Mouse (Mus musculus) kidney, embryonic 14.5 days (tissue): Measurements from ENCODE around the gene Dhx36. TPM values are rescaled to one million over a fixed set of nuclear protein-coding genes. Genes with fewer than 3 reads are reported as not detected.
A peak's percentile ranks its signal among the peaks of the same experiment; 100 is the strongest.

Source experiments
- ATAC-seq: fragments of 200-750 bp; cut with Nextera tagmentation; 2 replicates; pipeline ENCODE4 v1.8.0; 2017; ENCODE audit warnings: moderate number of reproducible peaks, mild to moderate bottlenecking, moderate TSS enrichment, moderate library complexity; ENCODE audit not compliant: low FRiP score, low TSS enrichment
- H3K27ac ChIP-seq: fragments of 300-500 bp; sonication (generic); 2 replicates; pipeline ENCODE4 v1.5.1; 2014; ENCODE audit warnings: low read depth, mild to moderate bottlenecking, low read length, moderate library complexity, mixed read lengths
- H3K27me3 ChIP-seq: fragments of 300-500 bp; sonication (generic); 2 replicates; pipeline ENCODE4 v1.6.1; 2014; ENCODE audit warnings: mild to moderate bottlenecking, low read length; ENCODE audit not compliant: control insufficient read depth, insufficient read depth
- H3K36me3 ChIP-seq: fragments of 300-500 bp; sonication (generic); 2 replicates; pipeline ENCODE4 v1.6.1; 2014; ENCODE audit warnings: low read length, mixed read lengths; ENCODE audit not compliant: control insufficient read depth, insufficient read depth
- H3K4me1 ChIP-seq: fragments of 300-500 bp; sonication (generic); 2 replicates; pipeline ENCODE4 v1.6.1; 2014; ENCODE audit warnings: low read length, mixed read lengths; ENCODE audit not compliant: control insufficient read depth, insufficient read depth
- H3K4me2 ChIP-seq: fragments of 300-500 bp; sonication (generic); replicated peaks from 2 replicates; pipeline ENCODE4 v1.6.1; 2014; ENCODE audit warnings: low read depth, mild to moderate bottlenecking, low read length
- H3K4me3 ChIP-seq: fragments of 300-500 bp; sonication (generic); 2 replicates; pipeline ENCODE4 v1.5.1; 2014; ENCODE audit warnings: mild to moderate bottlenecking, low read length
- H3K9ac ChIP-seq: fragments of 300-500 bp; sonication (generic); 2 replicates; pipeline ENCODE4 v1.6.1; 2014; ENCODE audit warnings: low read depth, mild to moderate bottlenecking, low read length, moderate library complexity
- H3K9me3 ChIP-seq: fragments of 300-500 bp; sonication (generic); 2 replicates; pipeline ENCODE4 v1.6.1; 2016; ENCODE audit warnings: low read length; ENCODE audit not compliant: control insufficient read depth
- WGBS: fragments of 180-500 bp; shearing (Covaris S2); extraction: QIAGEN DNeasy Blood & Tissue Kit; methylation state at CpG from one replicate; pipeline ENCODE4 v1.1.7; 2014; 5-methylcytosine and 5-hydroxymethylcytosine counted together
- polyA plus RNA-seq: library from polyadenylated mRNA; unstranded; fragments of >200 nt; fragmentation: Nextera tagmentation; extraction: Ambion mirVana; gene quantifications from 2 replicates; pipeline ENCODE4 v1.2.1, GENCODE M21; 2014

Dhx36 gene
- polyA plus RNA-seq, 1 experiment from 2014 or later, result 44.1 TPM

DNA sequence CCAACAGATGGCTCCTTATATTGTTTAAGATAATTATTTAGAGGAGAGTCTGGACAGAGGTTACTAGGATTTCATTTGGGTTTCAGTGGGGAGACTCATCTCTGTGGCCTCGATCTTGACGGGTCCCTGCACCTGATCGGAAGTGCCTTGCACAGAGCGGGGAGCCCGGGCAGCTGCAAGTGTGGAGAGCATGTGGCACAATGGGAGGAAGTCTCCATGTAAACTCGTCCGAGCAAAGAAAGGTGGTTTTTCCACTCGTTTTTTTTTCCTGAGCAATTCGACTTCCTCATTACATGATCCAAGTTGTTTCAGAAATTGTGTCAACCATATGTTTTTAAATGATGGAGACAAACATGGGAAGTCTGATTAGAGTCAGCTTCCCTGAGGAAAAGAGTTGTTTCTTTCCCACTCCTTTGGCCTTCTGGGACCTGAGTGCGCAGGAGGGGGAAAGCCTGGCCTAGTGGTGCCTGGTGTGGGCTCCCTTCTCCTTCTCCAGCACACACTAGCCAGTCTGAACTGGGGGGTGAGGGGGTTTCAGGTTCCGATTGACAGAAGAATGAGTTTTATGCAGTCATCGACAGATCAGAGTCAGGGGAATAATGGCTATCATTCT, 63.1 kb downstream of the Dhx36 start:
- no peak overlapping the region for H3K4me2 ChIP-seq
- 70% methylated on average over 12 of the region's 12 CpGs for WGBS
- no peaks in the 10 kb centered on the region for H3K4me1 ChIP-seq
- no peaks in the 10 kb centered on the region for H3K9me3 ChIP-seq
- H3K27ac ChIP-seq, result no peak overlapping the region
- no peak overlapping the region for H3K9ac ChIP-seq
- no peak for ATAC-seq
- H3K4me3 ChIP-seq, result no peak overlapping the region
- peaks cover 6% of the 10 kb centered on the region; the same call in 1 of the 2 replicates for H3K36me3 ChIP-seq
- no peaks in the 10 kb centered on the region for H3K27me3 ChIP-seq

DNA sequence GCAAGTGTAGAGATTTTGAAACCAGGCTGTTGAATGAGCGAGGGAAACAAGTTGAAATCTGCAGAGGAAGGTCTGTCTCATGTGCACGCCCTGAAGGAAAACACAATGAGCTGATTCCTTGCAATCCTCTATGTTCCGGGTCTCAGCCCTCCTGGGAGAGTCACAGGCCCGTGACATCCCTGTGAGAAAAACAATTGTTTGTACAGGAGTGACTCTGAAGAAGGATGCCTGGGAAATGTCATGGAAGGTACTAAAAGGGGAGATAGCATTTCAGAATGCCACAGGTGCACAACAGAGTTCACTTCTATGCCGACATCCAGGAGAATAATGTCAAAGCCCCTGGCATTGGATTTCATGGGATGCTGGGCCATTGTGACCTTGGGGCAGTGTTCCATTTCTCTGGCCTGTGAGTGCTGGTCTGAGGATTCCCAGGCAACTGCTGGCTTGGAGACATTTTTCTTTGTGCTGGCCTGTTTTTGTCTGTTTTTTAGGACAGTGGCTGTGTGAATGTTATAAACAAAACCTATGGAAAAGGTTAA, 66.3 kb downstream of the Dhx36 start:
- 29% methylated on average over 5 of the region's 5 CpGs for WGBS
- H3K4me3 ChIP-seq, result no peak overlapping the region
- H3K36me3 ChIP-seq, result no peaks in the 10 kb centered on the region
- H3K9ac ChIP-seq, result no peak overlapping the region
- no peaks in the 10 kb centered on the region for H3K4me1 ChIP-seq
- no peak overlapping the region for H3K4me2 ChIP-seq
- H3K27ac ChIP-seq, result no peak overlapping the region; the same call in 1 of the 2 replicates
- H3K27me3 ChIP-seq, result no peaks in the 10 kb centered on the region
- ATAC-seq, result peak; percentile 84
- H3K9me3 ChIP-seq, result no peaks in the 10 kb centered on the region

DNA sequence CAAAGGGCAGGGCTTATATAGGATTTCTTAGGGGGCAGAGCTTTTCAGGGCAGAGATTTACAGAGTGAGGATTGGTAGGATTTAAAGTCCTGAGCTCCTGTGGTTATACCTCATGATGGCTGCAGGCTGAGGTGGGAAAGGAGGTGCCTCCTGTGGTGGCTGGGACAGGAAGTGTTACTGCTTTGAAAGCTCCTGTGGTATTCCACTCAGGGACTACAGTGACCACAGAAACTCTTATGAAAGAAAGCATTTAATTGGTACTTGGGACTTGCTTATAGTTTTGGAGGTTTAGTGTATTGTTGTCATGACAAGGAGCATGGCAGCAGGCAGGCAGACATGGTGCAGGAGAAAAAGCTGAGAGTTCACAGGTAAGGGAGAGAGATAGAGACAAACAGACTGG, 70.9 kb downstream of the Dhx36 start:
- Histone ChIP-seq H3K36me3 (0 out of 2 replicates have a peak, but pooled peaks cover 3% of the 10 kb centered on the region), H3K9ac (no peak overlapping the region), H3K9me3 (no peaks in the 10 kb centered on the region), H3K27me3 (no peaks in the 10 kb centered on the region), H3K27ac (no peak overlapping the region), H3K4me2 (no peak overlapping the region), H3K4me1 (no peaks in the 10 kb centered on the region), H3K4me3 (no peak overlapping the region)
- no peak for ATAC-seq

DNA sequence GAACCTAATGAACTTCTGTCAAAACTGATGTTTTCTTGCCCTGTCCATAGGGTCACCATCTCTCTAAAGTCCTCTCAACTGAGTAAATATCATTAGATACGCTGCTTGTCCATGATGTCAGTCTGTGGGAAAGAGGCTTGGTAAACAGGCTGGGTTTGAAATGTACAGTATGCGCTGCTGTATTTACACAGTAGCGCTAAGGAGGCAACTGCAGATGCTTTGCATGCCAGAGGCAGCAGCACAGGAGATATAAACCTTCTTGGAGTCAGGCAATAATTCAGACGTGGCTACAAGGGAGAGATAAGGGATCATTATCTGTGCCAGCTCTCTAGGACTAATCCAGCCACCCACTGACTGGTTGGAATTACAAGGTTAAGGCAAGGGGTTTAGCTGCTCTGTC, 73.1 kb downstream of the Dhx36 start:
- H3K4me2 ChIP-seq, result no peak overlapping the region
- no peak for ATAC-seq
- peaks cover 5% of the 10 kb centered on the region; the same call in 1 of the 2 replicates for H3K36me3 ChIP-seq
- H3K9me3 ChIP-seq, result no peaks in the 10 kb centered on the region
- H3K27me3 ChIP-seq, result no peaks in the 10 kb centered on the region
- H3K9ac ChIP-seq, result no peak overlapping the region
- no peak overlapping the region for H3K4me3 ChIP-seq
- no peaks in the 10 kb centered on the region for H3K4me1 ChIP-seq
- H3K27ac ChIP-seq, result no peak overlapping the region
- 60% methylated on average over 4 of the region's 4 CpGs for WGBS

DNA sequence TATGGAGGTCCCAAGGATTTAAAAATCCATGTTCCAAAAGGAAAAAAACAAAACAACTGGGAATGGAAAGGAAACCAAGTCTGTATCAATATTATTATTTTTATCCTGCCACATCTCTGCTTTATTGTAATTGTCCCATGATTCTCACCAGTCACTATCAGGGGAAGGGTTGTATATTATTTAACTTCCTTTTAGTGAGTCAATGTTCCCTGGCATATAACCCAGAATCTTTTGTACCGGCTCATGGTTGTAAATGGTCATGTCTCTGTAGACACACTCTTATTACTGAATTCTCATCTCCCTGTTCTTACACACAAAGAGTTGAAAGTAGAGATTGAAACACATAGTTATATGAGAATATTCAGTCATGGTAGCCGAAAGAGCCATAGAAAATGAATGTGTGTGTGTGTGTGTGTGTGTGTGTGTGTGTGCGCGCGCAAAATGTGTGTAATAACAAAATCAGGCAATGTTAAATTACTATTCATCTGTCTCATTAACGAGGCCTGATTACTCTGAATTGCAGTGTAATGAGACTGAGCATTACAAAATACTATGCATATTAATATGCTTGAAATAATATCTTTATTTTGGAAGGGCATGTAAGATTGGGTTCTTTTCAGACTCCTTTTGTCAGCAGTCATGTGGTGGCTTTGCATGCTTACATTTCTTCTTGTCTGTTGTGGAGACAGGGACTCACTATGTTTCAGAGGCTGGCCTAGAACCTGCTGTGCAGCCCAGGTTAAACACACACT, 88.2 kb downstream of the Dhx36 start:
- no peak overlapping the region for H3K4me2 ChIP-seq
- no peaks in the 10 kb centered on the region for H3K36me3 ChIP-seq
- ATAC-seq, result no peak
- no peak overlapping the region for H3K9ac ChIP-seq
- 95% methylated on average over 6 of the region's 6 CpGs for WGBS
- H3K27me3 ChIP-seq, result no peaks in the 10 kb centered on the region
- no peak overlapping the region for H3K27ac ChIP-seq
- no peak overlapping the region for H3K4me3 ChIP-seq
- H3K9me3 ChIP-seq, result no peaks in the 10 kb centered on the region
- H3K4me1 ChIP-seq, result peaks cover under 1% of the 10 kb centered on the region; the same call in 1 of the 2 replicates

Other genes with a start within 250 kb of the Dhx36 start
- gene Arhgef26, start 168.7 kb downstream of the Dhx36 start, polyA plus RNA-seq, result 8.5 and 11.4 TPM in 2 replicates
- gene Gpr149, start 98.1 kb upstream of the Dhx36 start, polyA plus RNA-seq, result not detected in 2 replicates